Mouse (Mus musculus) kidney, adult 18-20 months (tissue): ENCODE data around the gene Olfr1013.

ENCODE experiments used
- DNase-seq: peaks from one replicate; pipeline ENCODE4 v3.0.0; 2021

Gene Olfr1013

DNA sequence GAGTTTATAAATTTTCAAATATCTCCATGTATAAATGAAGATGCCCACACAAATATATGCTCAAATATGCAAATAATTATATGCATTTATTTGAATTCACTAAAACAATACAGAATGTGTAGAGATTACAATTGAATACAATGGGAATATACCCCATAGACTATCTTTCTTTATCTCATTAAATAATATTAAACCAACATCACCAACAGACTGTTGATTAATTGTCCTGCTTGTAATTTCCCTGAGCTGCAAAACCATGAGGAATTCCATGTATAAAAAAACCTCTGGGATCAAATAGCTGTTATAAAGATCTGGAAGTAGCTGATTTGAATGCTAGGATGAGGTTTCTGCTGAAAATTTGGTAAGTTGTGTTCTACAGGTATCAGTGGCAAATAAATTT is at the start of gene Olfr1013:
TSS of gene Olfr1013 (plus strand) at position 301 of the 400 bp plus-strand sequence.
- DNase-seq: no peak

GRCm38 (mm10) chr2:85725793-85726192 is 41.1 kb upstream of the Olfr1013 start:
- no peak for DNase-seq

GRCm38 (mm10) chr2:85753822-85754221 is 13.1 kb upstream of the Olfr1013 start:
- DNase-seq: no peak

GRCm38 (mm10) chr2:85762666-85763065 is 4.2 kb upstream of the Olfr1013 start, which contains the start of gene Olfr1012:
Olfr1012 (minus strand) TSS chr2:85762766.
- no peak for DNase-seq

DNA sequence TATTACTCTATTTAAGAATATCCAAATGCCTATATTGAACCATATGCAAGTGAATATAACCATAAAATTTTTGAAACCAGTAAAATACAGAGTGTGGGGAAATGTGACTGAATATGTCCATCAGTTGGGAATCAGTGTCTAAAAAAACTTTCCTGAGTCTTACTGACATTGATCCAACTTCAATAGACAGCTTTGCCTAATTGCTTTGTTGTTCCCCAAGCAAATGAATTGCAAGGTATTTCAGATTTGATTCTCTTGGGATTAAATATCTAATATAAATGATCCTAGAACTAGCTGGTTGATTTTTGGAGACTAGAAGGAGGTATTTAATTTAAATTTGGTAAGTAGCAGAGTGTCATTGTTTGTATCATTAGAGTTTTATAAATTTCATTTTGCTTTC is 5.5 kb downstream of the Olfr1013 start, which contains the start of gene Olfr1014:
TSS of gene Olfr1014 (plus strand) at position 301 of the 400 bp plus-strand sequence.
- no peak for DNase-seq

DNA sequence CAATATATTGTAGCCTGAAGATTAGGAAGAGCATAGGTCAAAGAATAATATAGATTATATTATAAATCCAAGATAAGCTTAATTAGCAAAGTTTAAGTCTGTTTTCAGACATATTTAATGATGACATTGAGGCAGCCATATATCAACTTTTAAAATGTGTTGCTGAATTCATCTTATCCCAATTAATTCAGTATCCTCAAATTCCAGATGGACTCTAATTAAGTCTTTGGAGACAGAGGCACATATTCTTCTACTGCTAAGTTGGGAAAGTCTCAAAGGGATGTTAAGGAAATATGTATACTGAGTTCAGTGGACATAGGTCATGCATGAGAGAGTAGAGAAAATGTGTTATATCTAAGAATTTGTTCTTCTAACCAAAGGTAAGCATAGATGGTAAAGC is 14.8 kb downstream of the Olfr1013 start, which contains the start of gene Olfr1015:
TSS of gene Olfr1015 (plus strand) at position 301 of the 400 bp plus-strand sequence.
- DNase-seq: no peak

GRCm38 (mm10) chr2:85792331-85792730 is 25.4 kb downstream of the Olfr1013 start:
- DNase-seq: no peak

- DNase-seq: no peak
These were observed 35.5 kb downstream of the Olfr1013 start, which contains the start of gene Olfr1016 for GRCm38 (mm10) chr2:85802444-85802843. Olfr1016 (minus strand) TSS chr2:85802544.

DNA sequence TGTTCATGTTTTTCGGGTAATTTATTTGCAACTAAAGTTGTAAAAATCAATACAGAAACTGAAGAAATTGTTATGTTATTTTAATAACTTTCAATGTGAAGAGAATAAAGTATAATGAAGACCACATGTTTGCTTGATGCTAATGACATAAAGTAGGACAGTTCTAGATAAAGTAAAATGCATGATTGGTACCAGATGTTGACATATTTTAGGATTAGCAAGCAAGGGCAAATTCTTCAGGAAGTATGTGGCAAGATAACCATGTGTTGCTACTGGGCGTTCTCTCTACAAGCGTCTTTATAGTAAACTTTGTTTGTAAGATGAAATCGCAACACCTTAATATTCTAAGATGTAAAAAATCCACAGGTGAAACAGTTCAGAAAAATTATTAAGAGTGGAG is 37.6 kb downstream of the Olfr1013 start:
- DNase-seq: no peak

DNA sequence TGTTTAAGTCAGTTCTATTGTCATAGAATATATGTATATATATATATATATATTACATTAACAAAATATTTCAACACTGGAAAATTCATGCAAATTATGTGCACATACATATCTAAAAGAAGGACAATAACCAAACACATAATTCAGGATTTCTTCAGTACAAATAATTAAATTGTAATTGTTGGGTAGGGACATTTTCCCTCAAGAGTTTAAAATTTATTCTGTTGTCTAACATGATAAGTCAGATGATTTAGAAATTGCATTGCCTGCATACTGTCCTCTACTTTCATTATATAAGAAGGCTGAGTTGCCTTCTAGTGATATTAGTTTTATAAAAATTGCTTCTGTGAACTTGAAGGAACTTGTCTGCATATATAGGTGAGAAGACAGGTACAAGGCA is 51.3 kb downstream of the Olfr1013 start, which contains the start of gene Olfr1018:
TSS of gene Olfr1018 (plus strand) at position 301 of the 400 bp plus-strand sequence.
- DNase-seq: no peak
